Mouse (Mus musculus) neural tube, embryonic 13.5 days (tissue): Measurements from ENCODE around the gene Gm29644. TPM values are rescaled to one million over a fixed set of nuclear protein-coding genes. Genes with fewer than 3 reads are reported as not detected.
"Not testable (repeated sequence)": the region's sequence is repeated elsewhere in the genome, so short reads cannot be mapped to it uniquely, and the experiment has no call there.

Source experiments
- ATAC-seq: fragments of 200-750 bp; cut with Nextera tagmentation; 2 replicates; pipeline ENCODE4 v1.8.0; 2017; ENCODE audit warnings: low read depth, mild to moderate bottlenecking, moderate TSS enrichment, moderate library complexity
- H3K27ac ChIP-seq: fragments of 300-500 bp; sonication (generic); replicated peaks from 2 replicates; pipeline ENCODE4 v1.5.1; 2015; ENCODE audit warnings: moderate library complexity, mild to moderate bottlenecking, inconsistent platforms
- H3K27me3 ChIP-seq: fragments of 300-500 bp; sonication (generic); 2 replicates; pipeline ENCODE4 v1.6.1; 2015; ENCODE audit warnings: mild to moderate bottlenecking, inconsistent platforms
- H3K36me3 ChIP-seq: fragments of 300-500 bp; sonication (generic); 2 replicates; pipeline ENCODE4 v1.6.1; 2015; ENCODE audit warnings: mild to moderate bottlenecking, inconsistent platforms
- H3K4me1 ChIP-seq: fragments of 300-500 bp; sonication (generic); replicated peaks from 2 replicates; pipeline ENCODE4 v1.6.1; 2015; ENCODE audit warnings: inconsistent platforms
- H3K4me2 ChIP-seq: fragments of 300-500 bp; sonication (generic); 2 replicates; pipeline ENCODE4 v1.6.1; 2015; ENCODE audit warnings: inconsistent platforms, mild to moderate bottlenecking, moderate library complexity
- H3K4me3 ChIP-seq: fragments of 300-500 bp; sonication (generic); 2 replicates; pipeline ENCODE4 v1.5.1; 2015; ENCODE audit warnings: mild to moderate bottlenecking, inconsistent platforms
- H3K9ac ChIP-seq: fragments of 300-500 bp; sonication (generic); 2 replicates; pipeline ENCODE4 v1.6.1; 2015; ENCODE audit warnings: moderate library complexity, mild to moderate bottlenecking, inconsistent platforms
- H3K9me3 ChIP-seq: fragments of 300-500 bp; sonication (generic); 2 replicates; pipeline ENCODE4 v1.6.1; 2016; ENCODE audit warnings: inconsistent platforms
- WGBS: fragments of 180-500 bp; shearing (Covaris S2); methylation state at CpG from one replicate; pipeline ENCODE4 v1.1.7; 2015; 5-methylcytosine and 5-hydroxymethylcytosine counted together
- polyA plus RNA-seq: library from polyadenylated mRNA; unstranded; fragments of >200 nt; fragmentation: Nextera tagmentation; extraction: Ambion mirVana; gene quantifications from 2 replicates; pipeline ENCODE4 v1.2.1, GENCODE M21; 2015

Gene Gm29644
- not detected in 2 replicates for polyA plus RNA-seq

- H3K4me2 ChIP-seq, H3K36me3 ChIP-seq: not testable (repeated sequence)
- no CpG with 5 or more reads among the region's 2 CpGs for WGBS
Observed at GRCm38 (mm10) chrY:70303187-70303586, at the start of gene Gm29644, which contains the start of gene Gm29423. TSS of gene Gm29644 (minus strand) at chrY:70303343. TSS of gene Gm29423 (minus strand) at chrY:70303287.

GRCm38 (mm10) chrY:70273542-70273941, 29.6 kb downstream of the Gm29644 start, which contains the start of gene Gm21118:
TSS of gene Gm21118 (minus strand) at chrY:70273642.
- no CpG with 5 or more reads among the region's 4 CpGs for WGBS
- not testable (repeated sequence) for H3K9ac ChIP-seq, H3K9me3 ChIP-seq, H3K36me3 ChIP-seq, ATAC-seq, H3K4me3 ChIP-seq, H3K27ac ChIP-seq, H3K4me2 ChIP-seq, H3K4me1 ChIP-seq, H3K27me3 ChIP-seq

More at GRCm38 (mm10) chrY:70303187-70303586, at the start of gene Gm29644, which contains the start of gene Gm29423:
- not testable (repeated sequence) for H3K4me1 ChIP-seq, H3K9me3 ChIP-seq, ATAC-seq, H3K4me3 ChIP-seq, H3K9ac ChIP-seq, H3K27ac ChIP-seq, H3K27me3 ChIP-seq

Other genes starting within 250 kb of the Gm29644 start
- not detected in 2 replicates for gene Gm21118, start 29.7 kb downstream of the Gm29644 start, polyA plus RNA-seq
- not detected in 2 replicates for gene Gm29423, start 56 bp downstream of the Gm29644 start, polyA plus RNA-seq
- gene Gm20888, start 138.5 kb upstream of the Gm29644 start, polyA plus RNA-seq = not detected in 2 replicates